Mouse (Mus musculus) frontal cortex, postnatal 10 days (tissue): Measurements from ENCODE around the gene Wdr62.

Experiments used
- DNase-seq, 2 experiments: peaks; one replicate each; pipeline ENCODE4 v3.0.0; 2022; ENCODE audit warnings: low spot score in 2 of 2, mixed read lengths in 1 of 2

Wdr62 gene

DNA sequence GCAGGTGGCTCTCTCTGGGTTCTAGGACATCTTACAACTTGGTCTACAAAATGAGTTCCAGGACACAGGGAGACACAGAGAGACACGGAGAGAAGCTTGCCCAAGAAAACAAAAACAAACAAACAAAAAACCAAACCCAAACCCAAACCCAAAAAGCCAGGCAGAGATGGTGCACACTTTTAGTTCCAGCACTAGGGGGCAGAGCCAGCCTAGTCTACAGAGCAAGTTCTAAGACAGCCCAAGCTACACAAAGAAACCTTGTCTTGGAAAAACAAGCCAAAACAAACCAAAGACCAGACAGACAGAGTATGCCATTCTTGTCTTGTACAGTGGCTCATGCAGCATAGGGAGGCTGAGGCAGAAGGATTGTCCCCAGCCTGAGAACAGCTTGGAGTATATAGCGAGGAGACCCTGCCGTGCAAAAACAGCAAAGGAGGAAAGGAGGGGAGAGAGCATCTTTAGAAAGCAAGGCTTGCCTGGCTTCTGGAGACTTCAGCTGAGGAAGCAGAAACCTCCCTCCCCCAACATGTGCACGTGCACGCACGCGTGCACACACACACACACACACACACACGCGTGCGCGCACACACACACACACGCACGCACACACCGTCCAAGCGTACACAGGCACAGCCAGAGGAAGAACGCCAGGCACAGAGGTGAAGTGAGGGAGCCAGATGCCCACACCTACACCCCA is 26.0 kb upstream of the Wdr62 start:
- no peak for DNase-seq

GRCm38 (mm10) chr7:30300914-30301313 is 20.7 kb upstream of the Wdr62 start:
- DNase-seq, result no peak

DNA sequence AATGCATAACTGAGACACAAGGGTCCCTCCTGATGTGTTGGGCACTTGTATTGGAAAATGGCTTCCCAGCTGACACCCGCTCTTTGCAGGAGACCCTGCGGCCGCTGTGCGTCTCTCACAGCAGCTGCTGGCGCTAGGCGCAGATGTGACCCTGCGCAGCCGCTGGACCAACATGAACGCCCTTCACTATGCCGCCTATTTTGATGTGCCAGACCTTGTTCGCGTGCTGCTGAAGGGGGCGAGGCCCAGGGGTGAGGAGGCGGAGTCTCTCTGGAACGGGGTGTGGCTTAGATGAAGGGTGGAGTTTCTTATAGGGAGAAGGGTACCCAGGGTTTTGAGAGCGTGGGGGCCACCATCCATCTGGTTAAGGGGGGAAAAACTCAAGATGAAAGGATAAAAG is 17.0 kb upstream of the Wdr62 start:
- no peak for DNase-seq

GRCm38 (mm10) chr7:30296816-30297215 is 16.6 kb upstream of the Wdr62 start:
- no peak for DNase-seq

GRCm38 (mm10) chr7:30295103-30295502 is 14.9 kb upstream of the Wdr62 start:
- no peak for DNase-seq

DNA sequence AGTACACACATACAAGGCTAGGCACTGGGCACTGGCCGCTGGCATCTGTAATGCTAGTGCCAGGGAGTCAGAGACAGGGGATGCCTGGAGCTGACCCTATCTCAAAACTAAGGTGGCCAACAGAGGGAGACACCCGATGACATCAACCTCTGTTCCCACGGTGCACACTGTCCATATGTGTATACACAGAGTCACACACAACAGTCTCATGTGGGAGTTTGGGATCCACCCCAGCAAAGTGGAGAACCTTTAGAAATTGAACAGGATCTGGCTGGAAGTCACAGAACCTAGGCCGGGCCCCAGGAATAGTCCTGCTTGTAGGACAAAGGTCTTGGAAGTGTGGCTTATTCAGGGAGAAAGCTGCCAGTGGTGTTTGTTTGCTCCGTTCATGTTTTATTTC is 14.1 kb upstream of the Wdr62 start:
- no peak for DNase-seq

DNA sequence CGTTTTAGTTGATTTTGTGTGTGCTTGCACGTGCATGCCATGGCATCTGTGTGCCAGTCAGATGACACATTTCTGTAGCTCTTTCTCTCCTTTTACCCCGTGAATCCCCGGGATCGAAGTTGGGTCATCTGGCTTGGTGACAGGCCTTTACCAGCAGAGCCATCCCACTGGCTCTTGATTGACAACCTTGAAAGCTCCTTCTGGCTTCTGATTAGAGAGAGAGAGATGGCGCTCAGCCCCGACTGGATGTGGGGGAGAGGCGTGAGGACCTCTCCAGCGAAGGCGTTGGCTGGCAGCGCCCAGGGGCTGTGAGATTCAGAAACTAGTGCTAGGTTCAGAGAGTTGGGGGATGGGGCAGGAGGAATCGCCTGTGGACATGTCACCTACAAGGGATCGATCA is 13.6 kb upstream of the Wdr62 start:
- DNase-seq, result no peak

DNA sequence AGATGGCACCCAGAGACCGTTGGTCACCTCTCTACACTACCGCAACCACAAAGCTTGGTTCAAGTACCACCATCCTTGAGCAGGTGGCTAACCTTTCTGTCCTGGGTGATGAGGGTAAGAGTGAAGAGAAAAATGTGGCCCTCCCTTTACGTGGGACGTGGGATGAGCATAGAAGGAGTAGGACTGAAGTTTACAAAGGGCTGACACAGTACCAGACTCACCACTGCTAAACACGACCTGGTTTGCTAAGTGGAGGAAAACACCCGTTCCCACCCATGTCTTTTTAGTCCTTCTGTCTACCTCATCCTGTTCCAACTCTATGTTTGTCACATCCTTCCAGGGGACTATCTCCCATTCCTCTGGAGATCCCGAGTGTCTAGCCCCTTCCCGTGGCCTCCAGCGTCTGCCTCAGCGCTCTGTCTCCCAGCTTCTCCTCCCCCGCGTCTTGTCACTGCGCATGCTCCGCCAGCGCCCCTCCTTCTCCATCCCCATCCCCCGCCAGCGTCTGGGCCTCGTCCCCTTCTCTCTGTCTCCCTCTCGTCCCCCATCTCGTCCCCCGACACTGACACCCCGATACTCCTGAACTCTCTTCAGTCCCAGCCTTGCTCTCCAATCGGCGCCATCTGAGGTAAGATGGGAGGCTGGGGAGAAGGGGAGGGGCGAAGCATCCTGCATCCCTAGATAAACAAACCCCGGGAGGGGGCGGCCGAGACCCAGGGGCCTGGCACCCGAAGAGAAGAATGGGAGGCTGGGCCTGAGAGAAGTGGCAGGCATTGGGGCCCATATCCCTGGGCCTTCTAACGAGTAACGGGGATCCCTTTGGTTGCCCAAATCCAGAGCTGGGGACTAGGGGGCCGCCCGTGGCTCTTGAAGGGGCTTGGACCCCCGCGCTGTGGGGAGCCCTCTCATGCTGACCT is 11.3 kb upstream of the Wdr62 start, which contains the start of gene Clip3:
TSS of gene Clip3 (plus strand) at position 514 of the 917 bp plus-strand sequence.
- peak; percentile 81 to 86 for DNase-seq

GRCm38 (mm10) chr7:30289714-30290399 is 9.6 kb upstream of the Wdr62 start:
- peak in 1 of 2 experiments; percentile 60 for DNase-seq

DNA sequence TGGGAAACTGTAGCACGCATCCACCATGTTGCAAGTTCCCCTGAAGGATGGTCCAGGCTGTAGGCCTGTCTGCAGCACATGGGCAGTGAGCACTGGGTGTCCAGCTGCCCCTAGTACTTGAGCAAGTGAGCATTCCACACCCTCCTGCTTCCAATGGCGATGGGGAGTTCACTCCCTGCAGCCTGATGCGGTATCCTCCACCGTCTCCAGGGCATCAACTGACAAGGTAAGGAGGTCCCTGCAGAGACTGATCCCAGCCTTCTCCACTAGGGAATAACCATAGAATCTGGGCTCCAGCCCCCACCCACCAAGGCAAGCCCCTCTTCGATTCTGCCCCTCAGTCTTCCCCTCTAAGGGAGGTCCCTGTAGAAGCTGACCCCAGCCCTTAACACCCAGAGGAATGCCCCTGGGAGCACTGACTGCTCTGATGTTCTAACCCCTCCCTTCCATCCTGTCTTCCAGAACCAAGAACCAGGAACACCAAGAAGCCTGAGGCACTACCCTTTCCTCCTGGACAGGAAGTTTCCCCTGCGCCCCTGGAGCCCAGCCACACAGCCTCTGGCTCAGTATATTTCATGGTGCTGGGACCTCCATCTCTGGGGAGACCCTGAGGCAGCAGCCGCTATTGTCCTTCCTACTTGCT is 9.0 kb upstream of the Wdr62 start:
- DNase-seq, result no peak

GRCm38 (mm10) chr7:30288046-30288445 is 7.8 kb upstream of the Wdr62 start:
- DNase-seq, result no peak

GRCm38 (mm10) chr7:30286701-30287410 is 6.6 kb upstream of the Wdr62 start:
- no peak for DNase-seq

GRCm38 (mm10) chr7:30282740-30283139 is 2.5 kb upstream of the Wdr62 start:
- no peak for DNase-seq

DNA sequence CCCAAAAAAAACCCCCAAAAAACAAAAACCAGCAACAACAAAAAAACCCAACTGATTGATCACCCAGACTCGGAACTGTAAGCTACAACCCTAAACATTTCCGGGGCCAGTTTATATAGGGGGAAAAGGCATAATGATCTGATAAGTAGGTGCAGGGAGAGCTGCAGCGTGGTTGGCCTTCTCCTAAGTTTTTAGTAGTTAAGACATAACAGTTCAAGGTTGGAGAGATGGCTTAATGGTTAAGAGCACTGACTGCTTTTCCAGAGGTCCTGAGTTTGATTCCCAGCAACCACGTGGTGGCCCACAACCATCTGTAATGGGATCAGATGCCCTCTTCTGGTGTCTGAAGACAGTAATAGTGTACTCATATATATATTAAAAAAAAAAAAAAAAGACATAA is 1.3 kb upstream of the Wdr62 start:
- no peak for DNase-seq

- DNase-seq, result peak; percentile 85 to 87
These were observed 485 bp upstream of the Wdr62 start for GRCm38 (mm10) chr7:30280670-30281138.

- DNase-seq, result no peak
These were observed 683 bp downstream of the Wdr62 start for GRCm38 (mm10) chr7:30279536-30279935.

DNA sequence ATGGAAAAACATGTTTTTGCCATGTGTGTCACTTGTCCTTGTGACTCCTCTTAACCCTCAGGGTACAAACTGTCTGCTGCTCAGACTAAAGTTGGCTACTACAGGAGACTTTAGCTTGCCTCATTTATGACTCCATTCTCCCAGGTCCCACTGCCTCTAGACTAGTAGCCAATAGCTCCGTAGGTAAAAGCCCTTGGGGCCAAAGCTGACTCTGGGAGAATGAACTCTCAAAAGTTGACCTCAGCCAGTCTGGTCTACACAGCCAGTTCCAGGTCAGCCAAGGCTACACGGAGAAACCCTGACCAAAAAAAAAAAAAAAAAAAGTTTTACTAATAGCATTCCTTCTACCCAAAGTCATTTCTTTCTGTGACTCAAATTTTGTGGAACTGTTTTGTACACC is 1.3 kb downstream of the Wdr62 start:
- no peak for DNase-seq

GRCm38 (mm10) chr7:30274383-30274782 is 5.8 kb downstream of the Wdr62 start:
- no peak for DNase-seq

DNA sequence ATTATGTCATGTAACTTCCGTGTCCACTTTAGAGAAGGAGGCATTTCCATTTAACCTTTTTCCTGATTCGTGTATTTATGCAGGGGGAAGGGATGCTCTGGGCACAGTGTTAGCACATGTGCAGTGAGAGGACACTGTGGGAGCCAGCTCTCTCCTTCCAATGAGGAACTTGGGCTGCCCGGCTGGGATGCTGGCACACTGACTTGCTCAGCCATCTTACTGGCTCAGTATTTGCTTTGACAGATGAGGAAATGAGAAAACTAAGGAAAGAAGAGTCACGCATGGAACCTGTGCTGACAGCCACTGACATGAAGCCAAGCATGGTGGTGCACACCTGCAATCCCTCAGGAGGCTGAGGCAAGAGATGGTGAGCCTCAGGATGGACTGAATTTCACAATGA is 10.6 kb downstream of the Wdr62 start:
- no peak for DNase-seq

DNA sequence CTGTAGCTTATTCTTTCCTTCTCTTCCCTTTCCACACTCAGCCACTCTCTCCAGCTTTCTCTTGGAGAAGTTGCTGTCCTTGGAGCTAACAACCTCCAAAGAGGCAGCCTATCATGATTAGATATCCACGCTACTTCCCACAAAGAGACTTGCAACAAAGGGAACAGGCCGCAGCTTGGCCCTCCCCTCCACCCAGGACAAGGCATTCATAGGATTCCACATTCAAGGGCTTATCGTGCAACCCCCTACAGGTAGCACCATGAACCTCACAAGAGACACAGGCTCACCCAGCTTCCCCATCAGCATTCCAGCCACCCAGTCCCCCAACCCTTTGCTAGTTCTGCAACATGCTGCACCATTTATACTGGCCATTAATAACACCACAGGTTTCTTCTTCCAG is 13.4 kb downstream of the Wdr62 start:
- DNase-seq, result no peak

- DNase-seq, result no peak
These were observed 14.3 kb downstream of the Wdr62 start for GRCm38 (mm10) chr7:30265935-30266334.
